Mouse (Mus musculus): ENCODE results near the gene Ttc21a. TPM values are rescaled to one million over a fixed set of nuclear protein-coding genes. Genes with fewer than 3 reads are reported as not detected.

Gene Ttc21a
- total and polyA plus RNA-seq, 3 experiments: 0.01 TPM; not detected in 2

- TF ChIP-seq TAL1 (IDR thresholded peaks at IDR 0.05; ENCODE audit: low read length) (no peak), NRF1 (IDR thresholded peaks at IDR 0.05; ENCODE audit: insufficient read depth, low read depth, low read length, poor library complexity, severe bottlenecking) (no peak), UBTF (IDR thresholded peaks at IDR 0.05; ENCODE audit: borderline replicate concordance, insufficient read depth, low read depth, low read length) (no peak), MAFK (IDR thresholded peaks at IDR 0.05; ENCODE audit: borderline replicate concordance, low read depth, low read length) (no peak), POLR2AphosphoS5 (IDR thresholded peaks at IDR 0.05; ENCODE audit: borderline replicate concordance, low read depth, low read length) (no peak), MEF2A (IDR thresholded peaks at IDR 0.05; ENCODE audit: extremely low read depth, insufficient replicate concordance, low read depth, low read length, poor library complexity, severe bottlenecking) (no peak), HCFC1 (IDR thresholded peaks at IDR 0.05; ENCODE audit: low read depth, low read length) (no peak), MAZ (IDR thresholded peaks at IDR 0.05; ENCODE audit: low read depth, low read length) (no peak), ETS1 (IDR thresholded peaks at IDR 0.05; ENCODE audit: low read depth, low read length) (no peak), CTCF (IDR thresholded peaks at IDR 0.05 in 2 of 3, conservative IDR thresholded peaks at IDR 0.05 in 1 of 3; ENCODE audit: control insufficient read depth in 1 of 3, insufficient read depth in 1 of 3, low read depth in 2 of 3, low read length in 3 of 3, poor library complexity in 1 of 3, severe bottlenecking in 1 of 3) (no peak)
- Histone ChIP-seq H3K36me3 (ENCODE audit: control insufficient read depth in 1 of 2, insufficient read depth in 2 of 2, low read length in 2 of 2) (peaks cover 0 to 2% of the 10 kb centered on the region in 2 experiments; a peak in 1 of 4 replicates), H3K9ac (ENCODE audit: control insufficient read depth, low read depth, low read length, poor library complexity, severe bottlenecking) (no peak overlapping the region), H3K4me1 (ENCODE audit: control insufficient read depth in 1 of 2, insufficient read depth in 2 of 2, low read length in 2 of 2) (peaks cover 2 to 8% of the 10 kb centered on the region in 2 experiments; a peak in 3 of 4 replicates), H3K4me3 (ENCODE audit: control insufficient read depth in 1 of 2, insufficient read depth in 1 of 2, low read depth in 2 of 2, low read length in 2 of 2) (no peak overlapping the region), H3K79me2 (ENCODE audit: control insufficient read depth, insufficient read depth, low read length, poor library complexity) (peaks cover 5% of the 10 kb centered on the region; the same call in 1 of the 2 replicates), H3K27ac (ENCODE audit: control insufficient read depth, low read depth, low read length) (no peak overlapping the region), H3K9me3 (replicated peaks; ENCODE audit: insufficient read depth, low read length) (no peaks in the 10 kb centered on the region), H3K27me3 (ENCODE audit: control insufficient read depth in 1 of 2, insufficient read depth in 2 of 2, low read length in 2 of 2) (no peaks in the 10 kb centered on the region)
- no peak for DNase-seq (ENCODE audit: low read depth, low spot score)
Observed at GRCm38 (mm10) chr9:119985881-119986574, 48.6 kb downstream of the Ttc21a start.

DNA sequence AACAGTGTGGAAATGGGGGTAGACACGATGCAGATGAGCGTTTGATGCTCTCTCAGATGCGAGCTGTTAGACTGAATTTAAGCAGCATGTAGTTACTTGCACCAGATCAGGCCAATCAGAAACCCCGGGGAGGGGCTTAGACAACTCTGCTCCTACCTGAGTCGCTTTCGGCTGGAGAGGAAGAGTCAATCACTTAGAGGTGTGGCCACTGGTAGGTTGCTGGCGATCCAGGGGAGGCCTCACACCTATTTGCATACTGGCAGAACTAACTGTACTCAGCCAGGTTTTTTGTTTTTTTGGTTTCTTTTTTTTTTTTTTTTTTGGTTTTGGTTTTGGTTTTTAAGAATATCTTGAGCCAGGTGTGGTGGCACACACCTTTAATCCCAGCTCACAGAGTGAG, 50.9 kb downstream of the Ttc21a start:
- TF ChIP-seq BHLHE40 (IDR thresholded peaks at IDR 0.05; ENCODE audit: borderline replicate concordance, low read depth, low read length): no peak
- no peak for TF ChIP-seq SMC3 (IDR thresholded peaks at IDR 0.05; ENCODE audit: low read depth, low read length)
- no peak for TF ChIP-seq MYB (IDR thresholded peaks at IDR 0.05; ENCODE audit: low read depth, low read length)
- no peak for TF ChIP-seq GATA1 (IDR thresholded peaks at IDR 0.05; ENCODE audit: low read depth, low read length)
- TF ChIP-seq MXI1 (IDR thresholded peaks at IDR 0.05; ENCODE audit: low read depth, low read length): no peak
- TF ChIP-seq ZMIZ1 (IDR thresholded peaks at IDR 0.05; ENCODE audit: low read depth, low read length): no peak
- TF ChIP-seq USF1 (IDR thresholded peaks at IDR 0.05; ENCODE audit: low read depth, low read length): no peak
- no peak for TF ChIP-seq SIN3A (IDR thresholded peaks at IDR 0.05; ENCODE audit: low read length)
- TF ChIP-seq MYC (IDR thresholded peaks at IDR 0.05; ENCODE audit: low read depth, low read length): no peak
- no peak overlapping the region for H3K9ac ChIP-seq (ENCODE audit: control insufficient read depth, low read depth, low read length, poor library complexity, severe bottlenecking)
- peak; percentile 40 for DNase-seq (ENCODE audit: low read depth, low spot score)
- peaks cover 10 to 15% of the 10 kb centered on the region in 2 experiments for H3K4me1 ChIP-seq (ENCODE audit: control insufficient read depth in 1 of 2, insufficient read depth in 2 of 2, low read length in 2 of 2)
- no peaks in the 10 kb centered on the region for H3K9me3 ChIP-seq (replicated peaks; ENCODE audit: insufficient read depth, low read length)
- no peaks in the 10 kb centered on the region for H3K27me3 ChIP-seq (ENCODE audit: control insufficient read depth in 1 of 2, insufficient read depth in 2 of 2, low read length in 2 of 2)
- peaks cover 0 to 8% of the 10 kb centered on the region in 2 experiments; a peak in 1 of 4 replicates for H3K36me3 ChIP-seq (ENCODE audit: control insufficient read depth in 1 of 2, insufficient read depth in 2 of 2, low read length in 2 of 2)
- no peak overlapping the region for H3K27ac ChIP-seq (ENCODE audit: control insufficient read depth, low read depth, low read length)
- no peak overlapping the region for H3K4me3 ChIP-seq (ENCODE audit: control insufficient read depth in 1 of 2, insufficient read depth in 1 of 2, low read depth in 2 of 2, low read length in 2 of 2)
- peaks cover 2% of the 10 kb centered on the region; the same call in 1 of the 2 replicates for H3K79me2 ChIP-seq (ENCODE audit: control insufficient read depth, insufficient read depth, low read length, poor library complexity)
